Mouse (Mus musculus) testis, adult 2 months (tissue): ENCODE data around the gene Fam83c.

Experiments
- CTCF ChIP-seq: fragments of 200-500 bp; IDR thresholded peaks from 2 replicates; pipeline ENCODE4 v1.5.1; 2012; ENCODE audit warnings: low read depth, mild to moderate bottlenecking, inconsistent platforms, low read length, moderate library complexity; ENCODE audit not compliant: control insufficient read depth, insufficient read depth, insufficient replicate concordance
- POLR2A ChIP-seq: fragments of 200-500 bp; IDR thresholded peaks from 2 replicates; pipeline ENCODE4 v1.6.1; 2012; ENCODE audit warnings: low read depth, mild to moderate bottlenecking, inconsistent platforms, low read length, moderate library complexity; ENCODE audit not compliant: control insufficient read depth

DNA sequence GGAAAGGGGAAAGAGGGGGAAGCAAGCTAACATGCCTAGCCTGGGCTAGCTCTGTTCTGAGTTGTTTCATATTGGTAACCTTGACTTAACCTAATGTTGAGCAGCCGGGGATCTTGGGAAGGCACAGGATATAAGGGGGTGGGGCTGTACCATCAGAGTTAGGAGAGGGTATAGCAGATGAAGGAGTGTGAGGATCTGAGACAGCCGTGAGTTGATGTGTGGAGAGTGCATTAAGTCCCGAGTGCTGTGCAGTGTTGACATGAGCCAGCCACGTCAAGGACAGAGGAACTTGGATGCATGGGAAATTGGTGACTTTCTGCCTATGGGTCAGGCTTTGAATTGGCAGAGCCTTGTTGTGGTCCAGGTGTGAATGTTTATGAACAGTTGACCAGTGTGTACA, 22.0 kb downstream of the Fam83c start:
- TF ChIP-seq POLR2A (no peak), CTCF (no peak)
